Mouse (Mus musculus) embryonic fibroblast, embryonic 13.5 days (primary cell): ENCODE data around the gene Tinf2.

Experiments
- CTCF ChIP-seq: IDR thresholded peaks from 2 replicates; pipeline ENCODE4 v1.5.1; 2011; ENCODE audit warnings: mild to moderate bottlenecking, control low read depth, low read length, moderate library complexity, borderline replicate concordance; ENCODE audit not compliant: insufficient read depth
- POLR2A ChIP-seq: IDR thresholded peaks from 2 replicates; pipeline ENCODE4 v1.6.1; 2011; ENCODE audit warnings: low read depth, mild to moderate bottlenecking, control low read depth, low read length, moderate library complexity

DNA sequence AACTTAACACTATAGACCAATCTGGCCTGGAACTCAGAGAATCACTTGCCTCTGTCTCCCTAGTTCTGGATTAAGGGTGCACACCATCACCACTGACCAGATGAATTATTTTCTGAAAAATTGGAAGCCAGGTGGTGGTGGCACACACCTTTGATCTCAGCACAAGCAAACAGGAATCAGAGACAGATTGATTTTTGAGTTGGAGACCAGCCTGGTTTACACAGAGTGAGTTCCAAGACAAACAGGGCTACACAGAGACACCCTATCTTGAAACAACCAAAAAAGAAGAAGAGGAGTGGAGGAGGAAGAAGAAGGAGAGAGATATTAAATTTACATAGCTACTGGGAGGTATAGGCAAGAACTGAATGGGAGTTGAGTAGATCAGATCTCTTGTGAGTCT is 44.6 kb upstream of the Tinf2 start:
- TF ChIP-seq CTCF = no peak
- TF ChIP-seq POLR2A = no peak
